Mouse (Mus musculus): ENCODE results near the gene Gm10413. TPM values are rescaled to one million over a fixed set of nuclear protein-coding genes. Genes with fewer than 3 reads are reported as not detected.
"Not testable (repeated sequence)": the region's sequence is repeated elsewhere in the genome, so short reads cannot be mapped to it uniquely, and the experiment has no call there.

Gm10413 gene
- not detected in 2 replicates for polyA plus RNA-seq (2016; fragmentation: Nextera tagmentation; extraction: Ambion mirVana)

GRCm38 (mm10) chr14:3394793-3395192 is at the start of gene Gm10413:
Gm10413 (plus strand) TSS chr14:3395093.
- H3K9me3 ChIP-seq; DNase-seq (ENCODE audit: extremely low spot score, low spot score); H3K27me3 ChIP-seq (ENCODE audit: poor library complexity, severe bottlenecking); H3K27ac ChIP-seq; H3K36me3 ChIP-seq (replicated peaks); H3K4me3 ChIP-seq; H3K4me1 ChIP-seq: not testable (repeated sequence)
- no CpG with 5 or more reads among the region's 2 CpGs for WGBS

GRCm38 (mm10) chr14:3412314-3412713 is 17.4 kb downstream of the Gm10413 start, which contains the start of gene Gm10409:
Gm10409 (plus strand) TSS chr14:3412614.
- H3K4me3 ChIP-seq; H3K27ac ChIP-seq; DNase-seq (ENCODE audit: extremely low spot score, low spot score); H3K27me3 ChIP-seq (ENCODE audit: poor library complexity, severe bottlenecking); H3K9me3 ChIP-seq; H3K36me3 ChIP-seq (replicated peaks); H3K4me1 ChIP-seq: not testable (repeated sequence)
- WGBS: no CpG with 5 or more reads among the region's 32 CpGs

- H3K27me3 ChIP-seq (ENCODE audit: poor library complexity, severe bottlenecking); H3K4me1 ChIP-seq; H3K4me3 ChIP-seq; H3K9me3 ChIP-seq; H3K27ac ChIP-seq; H3K36me3 ChIP-seq (replicated peaks); DNase-seq (ENCODE audit: extremely low spot score, low spot score): not testable (repeated sequence)
- no CpG with 5 or more reads among the region's 2 CpGs for WGBS
These were observed 32.9 kb downstream of the Gm10413 start, which contains the start of gene Gm3005 for GRCm38 (mm10) chr14:3427803-3428202. Gm3005 (plus strand) TSS chr14:3428103.

- not testable (repeated sequence) for H3K36me3 ChIP-seq (replicated peaks); H3K9me3 ChIP-seq; H3K4me3 ChIP-seq; H3K27me3 ChIP-seq (ENCODE audit: poor library complexity, severe bottlenecking); H3K27ac ChIP-seq; H3K4me1 ChIP-seq; DNase-seq (ENCODE audit: extremely low spot score, low spot score)
- WGBS: no CpG with 5 or more reads among the region's 3 CpGs
These were observed 54.2 kb downstream of the Gm10413 start, which contains the start of gene Gm10408 for GRCm38 (mm10) chr14:3449079-3449478. Gm10408 (plus strand) TSS chr14:3449379.

Other genes starting within 250 kb of the Gm10413 start
- not detected in 2 replicates for gene Gm5795, start 206.8 kb upstream of the Gm10413 start, polyA plus RNA-seq (2016; fragmentation: Nextera tagmentation; extraction: Ambion mirVana)
- gene D830030K20Rik, start 186.6 kb upstream of the Gm10413 start, polyA plus RNA-seq (2016; fragmentation: Nextera tagmentation; extraction: Ambion mirVana): 9.5 and 9.9 TPM in 2 replicates
- gene Gm2956, start 62.5 kb upstream of the Gm10413 start, polyA plus RNA-seq (2016; fragmentation: Nextera tagmentation; extraction: Ambion mirVana): not detected in 2 replicates
- gene Gm10409, start 17.5 kb downstream of the Gm10413 start, polyA plus RNA-seq (2016; fragmentation: Nextera tagmentation; extraction: Ambion mirVana): 1.0 and 1.3 TPM in 2 replicates
- gene Gm3005, start 33.0 kb downstream of the Gm10413 start, polyA plus RNA-seq (2016; fragmentation: Nextera tagmentation; extraction: Ambion mirVana): 1.1 and 1.3 TPM in 2 replicates
- not detected in 2 replicates for gene Gm10408, start 54.3 kb downstream of the Gm10413 start, polyA plus RNA-seq (2016; fragmentation: Nextera tagmentation; extraction: Ambion mirVana)
- gene Gm3012, start 239.4 kb downstream of the Gm10413 start, polyA plus RNA-seq (2016; fragmentation: Nextera tagmentation; extraction: Ambion mirVana): not detected in 2 replicates

All from forebrain, embryonic 10.5 days (tissue).